In genomic region chr17:27317576-27318277, GRCm38 (mm10) we compare ENCODE assay signal across 9 mouse cellular contexts.
A peak's percentile ranks its signal among the peaks of the same experiment; 100 is the strongest.
DNase-seq lines count a peak whose midpoint lies in the region; ATAC-seq lines count a peak whose summit lies in the region.
"Had no signal": no experiment of that assay in that cellular context is flagged by ENCODE, and none has a peak within 500 bp of the region (broad histone marks: within the 10 kb centered on the region; RNA-seq: fewer than 3 reads in every experiment).

No protein-coding gene starts in this region.

- no peak overlapping the region for H3K4me3 ChIP-seq in midbrain, embryonic 10.5 days
- no peak overlapping the region for H3K4me3 ChIP-seq in midbrain, embryonic 15.5 days
- no peak overlapping the region for H3K4me3 ChIP-seq in hindbrain, embryonic 15.5 days
- H3K4me3 ChIP-seq: myocyte had no signal

- no peak overlapping the region; the same call in 1 of the 2 replicates for H3K4me2 ChIP-seq in midbrain, embryonic 15.5 days
- peak overlapping the region; percentile 16 for H3K4me2 ChIP-seq in hindbrain, embryonic 15.5 days

- peaks cover 43% of the 10 kb centered on the region for H3K4me1 ChIP-seq in midbrain, embryonic 10.5 days
- H3K4me1 ChIP-seq in midbrain, embryonic 15.5 days, result peaks cover 14% of the 10 kb centered on the region
- peaks cover 24% of the 10 kb centered on the region for H3K4me1 ChIP-seq in hindbrain, embryonic 15.5 days (replicated peaks)

- H3K36me3 ChIP-seq in midbrain, embryonic 10.5 days, result no peaks in the 10 kb centered on the region
- H3K36me3 ChIP-seq in midbrain, embryonic 15.5 days (replicated peaks), result no peaks in the 10 kb centered on the region
- H3K36me3 ChIP-seq in hindbrain, embryonic 15.5 days, result no peaks in the 10 kb centered on the region

- H3K27ac ChIP-seq in midbrain, embryonic 10.5 days (replicated peaks), result peak overlapping the region; percentile 64
- no peak overlapping the region for H3K27ac ChIP-seq in midbrain, embryonic 15.5 days
- 0 out of 2 replicates have a peak overlapping the region, but pooled peaks have one; percentile 15 for H3K27ac ChIP-seq in hindbrain, embryonic 15.5 days (replicated peaks)

- WGBS in midbrain, embryonic 10.5 days, result 66% methylated on average over 14 of the region's 14 CpGs
- 44% methylated on average over 14 of the region's 14 CpGs for WGBS in midbrain, embryonic 15.5 days
- 45% methylated on average over 14 of the region's 14 CpGs for WGBS in hindbrain, embryonic 15.5 days

- no peak for ATAC-seq in midbrain, embryonic 15.5 days (replicated peaks)
- ATAC-seq in hindbrain, embryonic 15.5 days (ENCODE audit: low FRiP score, low read depth), result peak; percentile 46; the same call in 1 of the 2 replicates
- no peak for ATAC-seq in monocyte, adult 5-6 weeks (replicated peaks; ENCODE audit: insufficient number of reproducible peaks, low FRiP score, low TSS enrichment, poor library complexity, severe bottlenecking)
- ATAC-seq in erythroid progenitor cell, adult 5-6 weeks (replicated peaks; ENCODE audit: low FRiP score, poor library complexity, severe bottlenecking), result no peak

- H3K9ac ChIP-seq in midbrain, embryonic 15.5 days, result no peak overlapping the region
- no peak overlapping the region for H3K9ac ChIP-seq in hindbrain, embryonic 15.5 days

- H3K27me3 ChIP-seq in midbrain, embryonic 10.5 days (ENCODE audit: low read depth, poor library complexity, severe bottlenecking), result peaks cover 3% of the 10 kb centered on the region; the same call in 1 of the 2 replicates
- no peaks in the 10 kb centered on the region for H3K27me3 ChIP-seq in midbrain, embryonic 15.5 days (replicated peaks)
- H3K27me3 ChIP-seq in hindbrain, embryonic 15.5 days, result no peaks in the 10 kb centered on the region

- peak; percentile 22 for DNase-seq in midbrain, embryonic 10.5 days (ENCODE audit: low spot score)
- peak; percentile 77 for DNase-seq in gastrocnemius, adult 18-20 months (ENCODE audit: low spot score)
- DNase-seq in layer of hippocampus, postnatal 36 days, result peak; percentile 48 to 65
- DNase-seq in ovary, postnatal 10 days (ENCODE audit: low spot score), result peak; percentile 72

- no peaks in the 10 kb centered on the region for H3K9me3 ChIP-seq in midbrain, embryonic 10.5 days (replicated peaks)
- no peaks in the 10 kb centered on the region for H3K9me3 ChIP-seq in midbrain, embryonic 15.5 days
- no peaks in the 10 kb centered on the region for H3K9me3 ChIP-seq in hindbrain, embryonic 15.5 days

Comparison
In these comparisons a context has a peak if more than half of its experiments do, and no peak if none do; other contexts are left out.
1. DNase-seq: peak in every context shown above with its lines; median percentile 77 in gastrocnemius, adult 18-20 months; 72 in ovary, postnatal 10 days; 56 in layer of hippocampus, postnatal 36 days; 22 in midbrain, embryonic 10.5 days.